Mouse (Mus musculus) forebrain, embryonic 10.5 days (tissue): Measurements from ENCODE around the gene Ssh2. TPM values are rescaled to one million over a fixed set of nuclear protein-coding genes. Genes with fewer than 3 reads are reported as not detected.

Source experiments
- DNase-seq: peaks from one replicate; pipeline ENCODE4 v3.0.0-alpha.2; 2017; ENCODE audit warnings: low spot score; ENCODE audit errors: extremely low spot score
- H3K27ac ChIP-seq: fragments of 300-500 bp; sonication (generic); 2 replicates; pipeline ENCODE4 v1.5.1; 2016; ENCODE audit warnings: mild to moderate bottlenecking
- H3K27me3 ChIP-seq: fragments of 300-500 bp; sonication (generic); 2 replicates; pipeline ENCODE4 v1.6.1; 2016; ENCODE audit warnings: mild to moderate bottlenecking; ENCODE audit not compliant: poor library complexity, severe bottlenecking
- H3K36me3 ChIP-seq: fragments of 300-500 bp; sonication (generic); replicated peaks from 2 replicates; pipeline ENCODE4 v1.6.1; 2016; ENCODE audit warnings: mild to moderate bottlenecking, moderate library complexity
- H3K4me1 ChIP-seq: fragments of 300-500 bp; sonication (generic); 2 replicates; pipeline ENCODE4 v1.6.1; 2016
- H3K4me3 ChIP-seq: fragments of 300-500 bp; sonication (generic); 2 replicates; pipeline ENCODE4 v1.5.1; 2016; ENCODE audit warnings: mild to moderate bottlenecking, moderate library complexity
- H3K9me3 ChIP-seq: fragments of 300-500 bp; sonication (generic); 2 replicates; pipeline ENCODE4 v1.6.1; 2016; ENCODE audit warnings: mild to moderate bottlenecking, moderate library complexity
- WGBS: fragments of 180-500 bp; shearing (Covaris S2); methylation state at CpG from one replicate; pipeline ENCODE4 v1.1.7; 2016; 5-methylcytosine and 5-hydroxymethylcytosine counted together
- polyA plus RNA-seq: library from polyadenylated mRNA; unstranded; fragments of >200 nt; fragmentation: Nextera tagmentation; extraction: Ambion mirVana; gene quantifications from 2 replicates; pipeline ENCODE4 v1.2.1, GENCODE M21; 2016

The Ssh2 gene
- polyA plus RNA-seq, 1 experiment from 2014 or later = 9.9 TPM

GRCm38 (mm10) chr11:77495507-77495906 lies 279.4 kb downstream of the Ssh2 start:
- Histone ChIP-seq H3K36me3 (peaks cover 34% of the 10 kb centered on the region), H3K4me3 (peak overlapping the region; percentile 95), H3K27me3 (no peaks in the 10 kb centered on the region), H3K4me1 (peaks cover 91% of the 10 kb centered on the region), H3K27ac (0 out of 2 replicates have a peak overlapping the region, but pooled peaks have one; percentile 12), H3K9me3 (no peaks in the 10 kb centered on the region)
- no peak for DNase-seq

DNA sequence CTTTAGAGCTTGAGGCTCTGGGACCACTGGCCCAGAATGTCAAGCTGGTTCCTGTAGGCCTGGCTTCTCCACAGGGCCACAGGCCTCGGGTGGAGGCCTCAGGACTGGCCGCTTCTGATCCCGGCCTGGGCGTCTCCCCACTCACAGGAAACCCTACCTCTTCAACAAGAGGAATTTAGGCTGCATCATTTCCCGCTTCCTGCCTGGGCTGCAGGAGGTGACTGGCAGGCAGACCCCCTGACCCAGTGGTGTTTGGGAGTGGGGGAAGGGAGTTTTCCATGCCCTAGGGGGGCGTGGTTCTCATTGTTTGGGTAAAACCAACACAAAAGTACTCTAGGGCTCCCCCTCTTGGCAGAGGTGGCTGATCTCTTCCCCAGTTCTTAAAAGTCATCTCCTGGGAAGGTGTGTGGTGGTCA lies 281.3 kb downstream of the Ssh2 start:
- Histone ChIP-seq H3K36me3 (peaks cover 52% of the 10 kb centered on the region), H3K27ac (peak overlapping the region; percentile 80), H3K4me3 (peak overlapping the region; percentile 23), H3K9me3 (no peaks in the 10 kb centered on the region), H3K4me1 (peaks cover 82% of the 10 kb centered on the region), H3K27me3 (no peaks in the 10 kb centered on the region)
- peak; percentile 76 for DNase-seq
- WGBS = 10% methylated on average over 6 of the region's 6 CpGs

GRCm38 (mm10) chr11:77497851-77498250 lies 281.8 kb downstream of the Ssh2 start:
- Histone ChIP-seq H3K4me1 (peaks cover 79% of the 10 kb centered on the region), H3K27me3 (no peaks in the 10 kb centered on the region), H3K36me3 (peaks cover 57% of the 10 kb centered on the region), H3K4me3 (peak overlapping the region; percentile 23; the same call in 1 of the 2 replicates), H3K9me3 (no peaks in the 10 kb centered on the region), H3K27ac (peak overlapping the region; percentile 80)
- 19% methylated on average over 4 of the region's 4 CpGs for WGBS
- DNase-seq = no peak

DNA sequence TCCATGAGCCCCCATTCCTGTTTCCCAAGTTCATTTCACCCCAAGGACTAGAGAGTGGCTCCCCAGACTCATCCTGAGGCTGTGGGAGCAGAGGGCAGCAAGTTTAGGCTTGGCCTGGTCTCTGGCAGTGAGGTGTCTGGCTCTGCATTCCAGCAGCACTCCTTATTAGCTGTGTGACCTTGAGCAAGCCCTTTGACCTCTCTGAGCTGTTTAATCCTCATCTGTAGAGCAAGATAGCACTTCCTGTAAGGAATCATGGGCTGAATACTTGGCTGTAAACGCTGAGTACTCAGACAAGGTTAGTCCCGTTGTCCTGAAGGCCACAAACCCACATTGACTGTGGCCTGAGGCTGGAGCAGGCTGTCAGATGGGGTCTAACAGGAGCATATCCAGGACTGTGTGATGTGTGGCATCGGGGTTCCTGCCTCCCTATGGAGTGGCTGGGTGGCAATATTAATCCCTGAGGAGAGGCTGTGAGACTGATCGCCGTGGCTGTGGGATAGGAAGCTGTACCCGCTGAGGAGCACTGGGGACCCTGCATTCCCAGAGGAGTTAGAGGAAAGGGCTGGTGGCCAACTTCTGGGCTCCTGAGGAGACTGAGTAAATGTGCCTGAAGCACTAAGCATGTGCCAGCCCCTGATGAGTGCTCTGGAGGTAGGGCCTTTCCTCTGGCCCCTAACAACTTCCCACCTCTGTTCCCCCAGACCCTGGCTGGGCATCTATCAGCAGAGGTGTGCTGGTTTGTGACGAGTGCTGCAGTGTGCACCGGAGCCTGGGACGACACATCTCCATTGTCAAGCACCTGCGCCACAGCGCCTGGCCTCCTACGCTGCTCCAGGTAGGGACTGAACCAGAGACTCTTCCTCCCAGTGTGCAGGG lies 282.4 kb downstream of the Ssh2 start:
- H3K27ac ChIP-seq = peak overlapping the region; percentile 80
- 71% methylated on average over 12 of the region's 12 CpGs for WGBS
- no peak for DNase-seq
- H3K4me3 ChIP-seq = peak overlapping the region; percentile 23; the same call in 1 of the 2 replicates
- no peaks in the 10 kb centered on the region for H3K9me3 ChIP-seq
- peaks cover 83% of the 10 kb centered on the region for H3K4me1 ChIP-seq
- H3K27me3 ChIP-seq = no peaks in the 10 kb centered on the region
- peaks cover 64% of the 10 kb centered on the region for H3K36me3 ChIP-seq

DNA sequence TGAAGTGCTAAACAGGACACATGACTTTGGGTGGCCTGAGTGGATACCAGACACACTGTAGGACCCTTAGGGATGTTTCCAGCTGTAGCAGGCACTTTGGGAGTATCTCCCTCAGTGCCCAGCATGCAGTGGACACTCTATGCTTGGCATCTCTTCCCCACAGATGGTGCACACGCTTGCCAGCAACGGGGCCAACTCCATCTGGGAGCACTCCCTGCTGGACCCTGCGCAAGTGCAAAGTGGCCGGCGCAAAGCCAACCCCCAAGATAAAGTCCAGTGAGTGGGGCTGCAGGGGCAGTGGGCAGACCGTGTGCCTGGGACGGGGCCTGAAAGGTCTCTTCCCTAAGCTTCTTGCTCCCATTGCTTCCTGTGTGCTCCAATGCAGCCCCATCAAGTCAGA lies 283.3 kb downstream of the Ssh2 start:
- H3K36me3 ChIP-seq = peaks cover 72% of the 10 kb centered on the region
- no peak for DNase-seq
- H3K27ac ChIP-seq = peak overlapping the region; percentile 80; the same call in 1 of the 2 replicates
- H3K4me1 ChIP-seq = peaks cover 79% of the 10 kb centered on the region
- no peak overlapping the region for H3K4me3 ChIP-seq
- no peaks in the 10 kb centered on the region for H3K9me3 ChIP-seq
- 89% methylated on average over 7 of the region's 7 CpGs for WGBS
- no peaks in the 10 kb centered on the region for H3K27me3 ChIP-seq

GRCm38 (mm10) chr11:77500361-77501325 lies 284.6 kb downstream of the Ssh2 start:
- H3K9me3 ChIP-seq = no peaks in the 10 kb centered on the region
- WGBS = 87% methylated on average over 17 of the region's 17 CpGs
- H3K27me3 ChIP-seq = no peaks in the 10 kb centered on the region
- H3K4me3 ChIP-seq = no peak overlapping the region
- H3K4me1 ChIP-seq = peaks cover 67% of the 10 kb centered on the region
- DNase-seq = no peak
- peaks cover 84% of the 10 kb centered on the region for H3K36me3 ChIP-seq
- peak overlapping the region; percentile 31; the same call in 1 of the 2 replicates for H3K27ac ChIP-seq

DNA sequence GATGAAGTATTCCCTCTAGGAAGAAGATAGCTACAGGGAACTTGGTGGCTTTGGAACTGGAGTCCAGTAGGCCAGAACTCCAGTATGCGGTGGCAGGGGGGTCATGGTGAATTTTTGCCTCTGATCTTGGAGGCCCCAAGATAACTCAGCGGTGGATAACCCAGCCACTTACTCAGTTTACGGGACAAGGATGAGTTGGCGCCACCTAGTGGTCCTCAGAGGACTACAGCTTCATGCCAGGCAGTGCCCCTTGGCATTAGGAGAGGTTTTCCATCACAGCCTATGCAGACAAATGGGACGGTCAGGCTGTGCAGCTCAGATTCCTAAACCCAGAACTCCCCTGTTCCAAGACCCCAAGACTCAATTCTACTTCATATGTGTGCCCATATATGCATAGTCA lies 285.3 kb downstream of the Ssh2 start:
- WGBS = 34% methylated on average over 5 of the region's 5 CpGs
- Histone ChIP-seq H3K9me3 (no peaks in the 10 kb centered on the region), H3K27ac (no peak overlapping the region), H3K36me3 (peaks cover 87% of the 10 kb centered on the region), H3K4me3 (no peak overlapping the region), H3K4me1 (peaks cover 59% of the 10 kb centered on the region), H3K27me3 (no peaks in the 10 kb centered on the region)
- peak; percentile 61 for DNase-seq

GRCm38 (mm10) chr11:77501971-77502370 lies 285.9 kb downstream of the Ssh2 start:
- Histone ChIP-seq H3K4me3 (no peak overlapping the region), H3K9me3 (no peaks in the 10 kb centered on the region), H3K27ac (no peak overlapping the region), H3K27me3 (no peaks in the 10 kb centered on the region), H3K4me1 (peaks cover 54% of the 10 kb centered on the region), H3K36me3 (peaks cover 90% of the 10 kb centered on the region)
- WGBS = 97% methylated on average over 4 of the region's 4 CpGs
- DNase-seq = no peak

DNA sequence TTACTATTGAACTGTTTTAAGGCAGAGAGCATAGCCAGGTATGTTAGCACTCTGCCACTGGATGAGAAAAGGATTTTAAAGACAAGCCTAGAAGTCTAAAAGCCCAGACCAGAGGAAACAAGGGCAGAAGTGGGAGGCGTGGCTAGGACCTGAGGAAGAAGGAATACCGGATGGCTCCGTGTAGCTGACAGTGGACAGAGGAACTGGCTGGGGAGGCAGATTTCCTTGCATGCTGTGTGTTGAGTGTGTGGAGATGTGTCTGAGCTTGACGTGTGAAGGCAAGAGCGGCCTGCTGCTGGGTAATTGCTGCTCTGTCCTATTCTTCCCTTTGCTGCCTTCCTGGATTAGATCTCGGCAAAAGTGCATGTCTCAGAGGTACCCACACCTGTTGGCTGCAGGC lies 286.4 kb downstream of the Ssh2 start:
- no peak for DNase-seq
- Histone ChIP-seq H3K4me1 (peaks cover 54% of the 10 kb centered on the region), H3K4me3 (no peak overlapping the region), H3K36me3 (peaks cover 96% of the 10 kb centered on the region), H3K27me3 (no peaks in the 10 kb centered on the region), H3K27ac (no peak overlapping the region), H3K9me3 (no peaks in the 10 kb centered on the region)
- 87% methylated on average over 6 of the region's 6 CpGs for WGBS

- Histone ChIP-seq H3K27ac (no peak overlapping the region), H3K36me3 (peaks cover 98% of the 10 kb centered on the region), H3K4me3 (no peak overlapping the region; the same call in 1 of the 2 replicates), H3K27me3 (peaks cover under 1% of the 10 kb centered on the region; the same call in 1 of the 2 replicates), H3K9me3 (no peaks in the 10 kb centered on the region), H3K4me1 (peaks cover 53% of the 10 kb centered on the region)
- WGBS = 63% methylated on average over 3 of the region's 3 CpGs
- DNase-seq = no peak
Observed at GRCm38 (mm10) chr11:77503511-77503910, 287.4 kb downstream of the Ssh2 start.

GRCm38 (mm10) chr11:77504377-77504776 lies 288.3 kb downstream of the Ssh2 start:
- H3K36me3 ChIP-seq = peaks cover 98% of the 10 kb centered on the region
- H3K27me3 ChIP-seq = peaks cover 8% of the 10 kb centered on the region; the same call in 1 of the 2 replicates
- no peak overlapping the region for H3K4me3 ChIP-seq
- no peaks in the 10 kb centered on the region for H3K9me3 ChIP-seq
- 97% methylated on average over 19 of the region's 19 CpGs for WGBS
- no peak overlapping the region for H3K27ac ChIP-seq
- H3K4me1 ChIP-seq = peaks cover 49% of the 10 kb centered on the region
- no peak for DNase-seq

GRCm38 (mm10) chr11:77505291-77505980 lies 289.3 kb downstream of the Ssh2 start:
- peaks cover 96% of the 10 kb centered on the region for H3K36me3 ChIP-seq
- no peak overlapping the region for H3K4me3 ChIP-seq

More at GRCm38 (mm10) chr11:77505291-77505980, 289.3 kb downstream of the Ssh2 start:
- Histone ChIP-seq H3K4me1 (peaks cover 40% of the 10 kb centered on the region), H3K27me3 (peaks cover 8% of the 10 kb centered on the region; the same call in 1 of the 2 replicates), H3K27ac (no peak overlapping the region), H3K9me3 (no peaks in the 10 kb centered on the region)
- WGBS = 91% methylated on average over 22 of the region's 22 CpGs
- DNase-seq = no peak
